Mouse (Mus musculus) gastrocnemius, postnatal 4 days (tissue): ENCODE results near the gene Hist1h2ah. TPM values are rescaled to one million over a fixed set of nuclear protein-coding genes. Genes with fewer than 3 reads are reported as not detected.

Experiments
- microRNA-seq: library from miRNA; unstranded; fragments of <30 nt; microRNA quantifications from one replicate; pipeline ENCODE4 v1.2.0, GENCODE M21; 2021
- total RNA-seq, 2 experiments: library from RNA; stranded (reverse); gene quantifications; 2 replicates each; pipeline ENCODE4 v1.2.3; 2021

Hist1h2ah gene
- total RNA-seq, 2 experiments from 2014 or later, result 276 to 360 TPM

Small RNA genes lying within 50 kb of the gene (microRNA-seq; reads per million reads assigned to microRNA genes)
- gene Gm26300, result not detected
- gene Gm44390, result not detected
- not detected for gene Gm44486

Other genes with a start within 250 kb of the Hist1h2ah start
- 100 to 1,000 TPM in 1 of 2 experiments, 10 to 100 TPM in 1; 82.7 to 102 TPM for gene Hist1h2an, start 248.3 kb downstream of the Hist1h2ah start, total RNA-seq
- gene Hist1h2bp, start 248.1 kb downstream of the Hist1h2ah start, total RNA-seq, result 100 to 1,000 TPM; 143 to 201 TPM
- 100 to 1,000 TPM; 278 to 369 TPM for gene Hist1h2bq, start 225.4 kb downstream of the Hist1h2ah start, total RNA-seq
- gene Hist1h2ao, start 225.1 kb downstream of the Hist1h2ah start, total RNA-seq, result 100 to 1,000 TPM; 431 to 590 TPM
- 100 to 1,000 TPM; 582 to 750 TPM for gene Hist1h4m, start 223.8 kb downstream of the Hist1h2ah start, total RNA-seq
- gene Hist1h4n, start 203.4 kb downstream of the Hist1h2ah start, total RNA-seq, result 100 to 1,000 TPM in 1 of 2 experiments, 10 to 100 TPM in 1; 93.9 to 147 TPM
- 100 to 1,000 TPM; 215 to 300 TPM for gene Hist1h2ap, start 202.1 kb downstream of the Hist1h2ah start, total RNA-seq
- gene Hist1h2br, start 201.8 kb downstream of the Hist1h2ah start, total RNA-seq, result 100 to 1,000 TPM; 275 to 365 TPM
- gene Zfp184, start 90.5 kb downstream of the Hist1h2ah start, total RNA-seq, result 1 to 10 TPM; 1.4 to 2.6 TPM
- gene Pom121l2, start 54.4 kb downstream of the Hist1h2ah start, total RNA-seq, result not detected
- gene Prss16, start 25.8 kb downstream of the Hist1h2ah start, total RNA-seq, result under 1 TPM; 0.20 to 0.21 TPM
- gene Hist1h2bk, start 302 bp upstream of the Hist1h2ah start, total RNA-seq, result 100 to 1,000 TPM; 393 to 555 TPM
- gene Hist1h4i, start 5.8 kb upstream of the Hist1h2ah start, total RNA-seq, result 100 to 1,000 TPM; 143 to 189 TPM
- 100 to 1,000 TPM; 270 to 354 TPM for gene Hist1h2ag, start 7.4 kb upstream of the Hist1h2ah start, total RNA-seq
- gene Hist1h2bj, start 7.6 kb upstream of the Hist1h2ah start, total RNA-seq, result 100 to 1,000 TPM; 250 to 321 TPM
- gene Vmn1r188, start 48.9 kb upstream of the Hist1h2ah start, total RNA-seq, result not detected
- gene Vmn1r189, start 70.3 kb upstream of the Hist1h2ah start, total RNA-seq, result not detected
- not detected for gene Vmn1r191, start 148.4 kb upstream of the Hist1h2ah start, total RNA-seq
- gene Vmn1r192, start 155.6 kb upstream of the Hist1h2ah start, total RNA-seq, result not detected
- gene Vmn1r193, start 187.6 kb upstream of the Hist1h2ah start, total RNA-seq, result not detected
- not detected for gene Vmn1r194, start 208.6 kb upstream of the Hist1h2ah start, total RNA-seq
- gene Vmn1r195, start 235.0 kb upstream of the Hist1h2ah start, total RNA-seq, result not detected